Mouse (Mus musculus) heart, postnatal 0 days (tissue): Measurements from ENCODE around the gene BC016579. TPM values are rescaled to one million over a fixed set of nuclear protein-coding genes. Genes with fewer than 3 reads are reported as not detected.
A peak's percentile ranks its signal among the peaks of the same experiment; 100 is the strongest.

Source experiments
- ATAC-seq: fragments of 200-750 bp; cut with Nextera tagmentation; 2 replicates; pipeline ENCODE4 v1.8.0; 2017; ENCODE audit warnings: low read depth, moderate number of reproducible peaks, moderate library complexity; ENCODE audit not compliant: insufficient read depth
- DNase-seq: peaks from one replicate; pipeline ENCODE4 v3.0.0-alpha.2; 2016; ENCODE audit warnings: low spot score
- H3K27ac ChIP-seq: fragments of 300-500 bp; sonication (generic); 2 replicates; pipeline ENCODE4 v1.5.1; 2014; ENCODE audit warnings: low read depth, mild to moderate bottlenecking
- H3K27me3 ChIP-seq: fragments of 300-500 bp; sonication (generic); 2 replicates; pipeline ENCODE4 v1.6.1; 2014; ENCODE audit warnings: low read length, mixed read lengths; ENCODE audit not compliant: control insufficient read depth, insufficient read depth
- H3K36me3 ChIP-seq: fragments of 300-500 bp; sonication (generic); replicated peaks from 2 replicates; pipeline ENCODE4 v1.6.1; 2014; ENCODE audit warnings: low read length, mixed read lengths; ENCODE audit not compliant: control insufficient read depth, insufficient read depth
- H3K4me1 ChIP-seq: fragments of 300-500 bp; sonication (generic); 2 replicates; pipeline ENCODE4 v1.6.1; 2014; ENCODE audit warnings: antibody characterized with exemption; ENCODE audit not compliant: control insufficient read depth, insufficient read depth
- H3K4me2 ChIP-seq: fragments of 300-500 bp; sonication (generic); 2 replicates; pipeline ENCODE4 v1.6.1; 2014; ENCODE audit warnings: low read depth, mild to moderate bottlenecking, low read length, moderate library complexity
- H3K4me3 ChIP-seq: fragments of 300-500 bp; sonication (generic); 2 replicates; pipeline ENCODE4 v1.5.1; 2014; ENCODE audit warnings: low read depth, low read length
- H3K9ac ChIP-seq: fragments of 300-500 bp; sonication (generic); replicated peaks from 2 replicates; pipeline ENCODE4 v1.6.1; 2014; ENCODE audit warnings: low read depth, low read length, mixed read lengths
- H3K9me3 ChIP-seq: fragments of 300-500 bp; sonication (generic); replicated peaks from 2 replicates; pipeline ENCODE4 v1.6.1; 2016; ENCODE audit warnings: low read length; ENCODE audit not compliant: control insufficient read depth
- CTCF ChIP-seq: IDR thresholded peaks from 2 replicates; pipeline ENCODE4 v1.5.1; 2016; ENCODE audit warnings: antibody characterized with exemption, control low read depth, low read depth
- EP300 ChIP-seq: IDR thresholded peaks from 2 replicates; pipeline ENCODE4 v1.6.1; 2016; ENCODE audit warnings: antibody characterized with exemption, low read depth
- WGBS: fragments of 180-500 bp; shearing (Covaris S2); extraction: QIAGEN DNeasy Blood & Tissue Kit; methylation state at CpG from one replicate; pipeline ENCODE4 v1.1.7; 2014; 5-methylcytosine and 5-hydroxymethylcytosine counted together
- polyA plus RNA-seq: library from polyadenylated mRNA; unstranded; fragments of >200 nt; fragmentation: Nextera tagmentation; extraction: Ambion mirVana; gene quantifications from 2 replicates; pipeline ENCODE4 v1.2.1, GENCODE M21; 2015
- total RNA-seq: library from RNA; depleted of rRNA; stranded (reverse); fragments of >200 nt; gene quantifications from 2 replicates; pipeline ENCODE4 v1.2.3, GENCODE M21; 2014; ENCODE audit warnings: low replicate concordance; rRNA removed

BC016579 gene
- not detected in 2 replicates for total RNA-seq
- not detected in 2 replicates for polyA plus RNA-seq

DNA sequence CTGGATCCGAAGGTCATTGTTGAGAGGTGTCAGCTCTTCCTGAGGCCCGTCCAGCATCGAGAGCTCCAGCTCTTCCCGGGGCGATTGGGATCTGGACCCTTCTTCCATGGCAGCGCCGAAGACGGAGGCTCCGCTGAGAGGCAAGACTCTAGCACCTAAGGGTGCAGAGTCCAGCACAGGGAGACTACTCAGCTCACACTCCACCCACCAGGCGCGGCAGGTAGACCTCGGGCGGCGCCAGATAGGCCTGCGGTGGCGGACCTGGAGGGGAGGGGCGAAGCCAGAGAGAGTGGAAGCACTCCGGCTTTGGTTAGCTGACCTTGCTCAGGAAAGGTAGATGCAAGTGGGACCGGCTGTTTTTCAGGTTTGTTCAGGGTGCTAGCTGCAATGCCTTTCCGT lies at the start of gene BC016579:
BC016579 (minus strand) TSS at position 135 of the 399 bp plus-strand sequence.
- DNase-seq (no peak), ATAC-seq (no peak)
- no peak within 1 kb of the TSS; the same call in 1 of the 2 replicates for H3K9ac ChIP-seq
- 0 out of 2 replicates have a peak, but pooled peaks cover 3% of the 10 kb centered on the region for H3K27me3 ChIP-seq
- H3K4me3 ChIP-seq = peak within 1 kb of the TSS; percentile 28
- no peaks in the 10 kb centered on the region for H3K4me1 ChIP-seq
- no peaks in the 10 kb centered on the region for H3K36me3 ChIP-seq
- no peak within 1 kb of the TSS for H3K27ac ChIP-seq
- H3K4me2 ChIP-seq = peak within 1 kb of the TSS; percentile 54
- 9% methylated on average over 20 of the region's 20 CpGs for WGBS
- no peaks in the 10 kb centered on the region for H3K9me3 ChIP-seq
- TF ChIP-seq EP300 (no peak), CTCF (no peak)

- no peak overlapping the region for H3K4me2 ChIP-seq
- TF ChIP-seq EP300 (no peak), CTCF (no peak)
- no peak overlapping the region for H3K9ac ChIP-seq
- no peaks in the 10 kb centered on the region for H3K9me3 ChIP-seq
- 45% methylated on average over 5 of the region's 5 CpGs for WGBS
- H3K27ac ChIP-seq = no peak overlapping the region
- no peaks in the 10 kb centered on the region for H3K4me1 ChIP-seq
- no peaks in the 10 kb centered on the region for H3K27me3 ChIP-seq
- ATAC-seq = no peak
- no peak for DNase-seq
- H3K36me3 ChIP-seq = no peaks in the 10 kb centered on the region
- no peak overlapping the region for H3K4me3 ChIP-seq
Observed at GRCm38 (mm10) chr16:45699301-45699700, 45.4 kb upstream of the BC016579 start.

DNA sequence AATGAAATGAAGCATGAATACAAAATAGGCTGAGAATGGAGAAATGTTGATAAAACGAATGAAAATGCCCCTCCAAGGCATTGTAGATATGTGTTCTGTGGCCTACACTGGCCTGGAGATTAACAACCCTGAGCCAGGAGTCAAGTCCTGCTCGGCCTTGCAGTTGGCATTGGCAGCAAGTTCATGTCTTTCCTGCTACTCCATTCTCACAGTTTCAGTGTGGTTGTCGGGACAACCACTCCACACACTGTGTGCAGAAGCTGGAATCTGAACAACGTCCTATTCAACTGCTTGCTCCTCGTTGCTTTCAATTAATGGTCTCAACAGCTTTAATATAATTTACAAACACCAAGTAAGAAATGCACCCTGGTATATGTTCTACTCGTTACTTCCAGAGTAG lies 44.1 kb upstream of the BC016579 start:
- DNase-seq (no peak), ATAC-seq (no peak)
- H3K4me3 ChIP-seq = no peak overlapping the region
- TF ChIP-seq CTCF (no peak), EP300 (no peak)
- no peaks in the 10 kb centered on the region for H3K36me3 ChIP-seq
- H3K4me2 ChIP-seq = no peak overlapping the region
- no peaks in the 10 kb centered on the region for H3K9me3 ChIP-seq
- no peak overlapping the region for H3K27ac ChIP-seq
- no peaks in the 10 kb centered on the region for H3K4me1 ChIP-seq
- WGBS = 66% methylated on average over 6 of the region's 6 CpGs
- H3K27me3 ChIP-seq = no peaks in the 10 kb centered on the region
- H3K9ac ChIP-seq = no peak overlapping the region

- DNase-seq (no peak), ATAC-seq (no peak)
- H3K4me1 ChIP-seq = no peaks in the 10 kb centered on the region
- 75% methylated on average over 9 of the region's 9 CpGs for WGBS
- no peak overlapping the region for H3K27ac ChIP-seq
- H3K4me3 ChIP-seq = no peak overlapping the region
- H3K4me2 ChIP-seq = no peak overlapping the region
- TF ChIP-seq EP300 (no peak), CTCF (no peak)
- no peaks in the 10 kb centered on the region for H3K36me3 ChIP-seq
- H3K27me3 ChIP-seq = no peaks in the 10 kb centered on the region
- no peaks in the 10 kb centered on the region for H3K9me3 ChIP-seq
- H3K9ac ChIP-seq = no peak overlapping the region
Observed at GRCm38 (mm10) chr16:45695445-45696160, 41.7 kb upstream of the BC016579 start.

DNA sequence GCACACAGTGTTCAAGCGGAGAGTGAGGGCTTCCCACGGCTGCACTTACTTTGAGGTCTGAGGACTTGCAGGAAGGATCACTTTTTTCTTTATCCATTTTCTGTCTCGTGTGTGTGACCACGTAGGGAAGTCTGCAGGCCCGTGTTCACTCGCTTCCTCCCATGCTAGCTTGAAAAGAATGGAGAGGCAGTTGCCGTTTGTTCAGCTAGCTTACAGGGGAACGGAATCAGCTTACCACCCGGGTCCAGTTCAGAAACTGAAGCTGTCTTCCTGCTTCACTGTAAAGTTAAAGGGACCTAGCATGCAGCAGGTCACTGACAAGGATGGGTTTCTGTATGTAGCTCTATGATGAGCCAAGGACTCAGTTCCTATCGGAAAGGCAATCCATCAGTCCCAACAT lies 39.7 kb upstream of the BC016579 start, which contains the start of gene Tmprss7:
Tmprss7 (minus strand) TSS at position 101 of the 400 bp plus-strand sequence.
- no peak for ATAC-seq
- Histone ChIP-seq H3K4me3 (no peak within 1 kb of the TSS), H3K27ac (no peak within 1 kb of the TSS), H3K4me1 (no peaks in the 10 kb centered on the region), H3K36me3 (no peaks in the 10 kb centered on the region), H3K27me3 (no peaks in the 10 kb centered on the region), H3K9me3 (no peaks in the 10 kb centered on the region), H3K9ac (no peak within 1 kb of the TSS), H3K4me2 (no peak within 1 kb of the TSS)
- TF ChIP-seq CTCF (no peak), EP300 (no peak)
- DNase-seq = no peak
- WGBS = 63% methylated on average over 10 of the region's 10 CpGs
